Mouse (Mus musculus): ENCODE data around the gene Sco1.

Sco1 gene

DNA sequence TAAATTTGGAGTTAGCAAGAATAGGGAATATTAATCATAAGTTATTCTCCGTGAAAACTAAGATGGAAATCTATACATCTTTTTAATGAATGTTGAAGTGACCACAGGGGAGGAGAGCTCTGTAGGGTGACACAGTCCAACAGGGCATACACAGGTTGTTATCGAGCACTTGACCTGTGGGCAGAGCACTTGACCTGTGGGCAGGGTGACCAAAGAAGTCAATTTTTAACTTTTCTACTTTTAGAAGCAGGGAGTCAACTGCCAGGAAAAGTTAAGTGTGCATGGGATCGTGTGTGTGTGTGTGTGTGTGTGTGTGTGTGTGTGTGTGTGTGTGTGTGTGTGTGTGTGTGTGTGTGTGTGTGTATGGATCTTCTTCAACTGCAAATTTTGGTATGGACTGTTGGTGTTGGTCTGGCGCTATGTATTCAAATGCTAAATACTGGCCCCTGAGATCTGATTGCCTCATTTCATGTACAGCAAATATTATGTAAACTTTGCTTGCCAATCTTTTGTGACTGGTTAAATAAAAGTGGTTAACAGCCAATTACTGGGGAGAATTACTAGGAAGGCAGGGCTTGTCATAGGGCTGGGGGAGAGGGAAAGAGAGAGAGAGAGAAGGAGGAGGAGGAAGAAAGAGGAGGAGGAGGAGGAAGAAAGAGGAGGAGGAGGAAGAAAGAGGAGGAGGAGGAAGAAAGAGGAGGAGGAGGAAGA lies 17.5 kb upstream of the Sco1 start:
- TF ChIP-seq GATA4 (IDR thresholded peaks at IDR 0.05; ENCODE audit: insufficient replicate concordance, low read length), result no peak

DNA sequence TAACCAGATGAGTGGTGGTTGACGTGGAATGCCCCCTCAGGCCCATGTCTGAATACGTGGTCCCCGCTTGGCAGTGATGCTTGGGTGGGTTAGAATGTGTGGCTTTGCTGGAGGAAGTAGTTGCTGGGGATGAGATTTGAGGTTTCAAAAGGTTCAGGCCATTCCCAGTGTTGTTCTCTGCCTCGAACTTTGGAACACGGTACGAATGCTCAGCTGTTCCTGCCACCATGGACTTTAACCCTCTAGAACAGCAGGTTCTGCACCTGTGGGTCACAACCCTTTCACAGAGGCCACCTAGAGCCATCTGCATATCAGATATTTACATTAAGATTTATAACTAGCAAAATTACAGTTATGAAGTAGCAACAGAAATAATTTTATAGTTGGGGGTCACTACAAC lies 16.2 kb upstream of the Sco1 start:
- TF ChIP-seq GATA4 (IDR thresholded peaks at IDR 0.05; ENCODE audit: insufficient replicate concordance, low read length), result no peak; the same call in 1 of the 2 replicates

DNA sequence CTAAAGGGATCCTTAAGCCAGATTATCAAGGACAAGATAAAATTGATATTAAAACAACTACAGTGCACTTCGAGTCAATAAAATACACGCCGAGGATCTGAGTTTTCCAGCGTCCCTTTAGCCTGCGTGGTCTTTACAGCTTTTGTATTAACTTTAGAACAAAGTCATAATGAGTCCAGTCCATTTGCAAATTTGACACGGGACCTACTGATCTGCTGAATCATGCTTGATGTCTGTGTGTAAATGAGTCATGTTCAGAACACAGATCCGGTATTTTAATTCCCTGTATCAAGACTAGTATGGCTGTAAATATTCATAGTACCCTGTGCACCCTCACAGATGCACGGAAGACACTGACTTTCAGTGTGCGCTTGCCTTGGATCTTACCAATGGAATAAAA lies 15.6 kb upstream of the Sco1 start:
- no peak for TF ChIP-seq GATA4 (IDR thresholded peaks at IDR 0.05; ENCODE audit: insufficient replicate concordance, low read length)

DNA sequence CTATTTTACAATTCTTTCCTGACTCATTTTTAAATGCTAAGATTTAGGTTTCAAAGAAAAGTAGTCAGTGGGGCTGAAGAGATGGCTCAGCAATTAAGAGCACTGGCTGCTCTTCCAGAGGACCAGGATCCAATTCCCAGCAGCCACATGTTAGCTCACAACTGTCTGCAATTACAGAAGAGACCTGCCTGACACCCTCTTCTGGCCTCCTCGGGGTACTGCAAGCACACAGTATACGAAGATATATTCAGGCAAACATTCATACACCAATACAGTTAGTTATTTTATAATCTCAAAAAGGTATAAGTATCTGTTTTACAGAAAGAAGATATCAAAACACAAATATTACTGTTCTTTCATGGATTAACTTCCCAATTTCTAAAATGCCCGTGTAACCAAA lies 12.7 kb upstream of the Sco1 start:
- TF ChIP-seq GATA4 (IDR thresholded peaks at IDR 0.05; ENCODE audit: insufficient replicate concordance, low read length), result no peak

DNA sequence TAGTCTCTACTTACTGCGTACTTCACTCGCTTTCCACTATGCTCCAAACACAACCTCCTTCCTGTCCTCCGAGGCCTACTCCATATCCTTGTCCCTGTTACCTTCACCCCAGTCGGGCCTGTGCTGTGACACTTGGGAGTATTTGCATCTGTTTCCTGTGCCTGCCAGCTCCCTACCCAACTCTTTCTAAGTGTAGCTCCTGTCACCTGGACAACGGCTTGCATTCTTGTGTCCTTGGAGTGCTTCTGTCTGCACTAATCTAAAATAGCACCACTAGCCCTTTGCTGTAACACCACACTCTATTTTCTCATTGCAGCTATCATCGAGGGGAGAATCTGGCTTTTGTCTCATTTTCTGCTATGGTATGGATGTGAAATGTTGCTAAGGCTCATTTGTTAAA lies 12.0 kb upstream of the Sco1 start:
- no peak for TF ChIP-seq GATA4 (IDR thresholded peaks at IDR 0.05; ENCODE audit: insufficient replicate concordance, low read length)

DNA sequence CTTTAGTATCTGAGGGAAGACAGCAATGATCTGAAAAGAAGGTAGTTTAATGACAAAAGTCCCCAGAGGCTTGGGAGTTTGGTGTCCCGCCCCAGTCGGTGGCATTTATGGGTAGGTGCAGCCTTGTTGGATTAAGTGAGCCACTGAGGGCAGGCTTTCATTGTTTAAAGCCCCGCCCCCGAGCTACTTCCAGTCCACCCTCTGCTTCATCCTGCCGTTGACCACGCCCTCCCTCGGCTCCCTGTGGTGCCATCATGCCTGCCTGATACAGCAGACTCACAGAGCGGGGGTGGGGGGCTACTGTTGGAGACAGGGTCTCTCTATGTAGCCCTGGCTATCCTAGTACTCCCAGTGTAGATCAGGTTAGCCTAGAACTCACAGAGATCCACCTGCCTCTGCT lies 9.5 kb upstream of the Sco1 start:
- TF ChIP-seq GATA4 (IDR thresholded peaks at IDR 0.05; ENCODE audit: insufficient replicate concordance, low read length), result no peak

DNA sequence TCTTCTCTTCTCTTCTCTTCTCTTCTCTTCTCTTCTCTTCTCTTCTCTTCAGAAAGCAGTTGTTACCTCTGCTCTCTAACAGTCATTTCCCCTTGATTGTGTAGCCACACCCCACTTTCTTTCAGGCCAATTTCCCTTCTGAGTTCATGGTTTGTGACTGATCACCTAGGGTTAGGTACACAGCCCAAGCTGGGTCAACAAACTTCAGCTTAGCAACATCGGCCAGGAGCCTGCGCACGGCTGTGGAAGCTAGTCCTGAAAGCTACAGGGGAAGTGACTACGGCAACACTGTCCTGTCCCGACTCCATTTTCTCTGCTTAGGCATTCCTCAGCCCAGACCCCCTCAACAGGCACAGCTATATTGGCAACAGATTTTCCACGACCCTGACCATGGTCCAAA lies 7.5 kb upstream of the Sco1 start:
- TF ChIP-seq GATA4 (IDR thresholded peaks at IDR 0.05; ENCODE audit: insufficient replicate concordance, low read length), result no peak

DNA sequence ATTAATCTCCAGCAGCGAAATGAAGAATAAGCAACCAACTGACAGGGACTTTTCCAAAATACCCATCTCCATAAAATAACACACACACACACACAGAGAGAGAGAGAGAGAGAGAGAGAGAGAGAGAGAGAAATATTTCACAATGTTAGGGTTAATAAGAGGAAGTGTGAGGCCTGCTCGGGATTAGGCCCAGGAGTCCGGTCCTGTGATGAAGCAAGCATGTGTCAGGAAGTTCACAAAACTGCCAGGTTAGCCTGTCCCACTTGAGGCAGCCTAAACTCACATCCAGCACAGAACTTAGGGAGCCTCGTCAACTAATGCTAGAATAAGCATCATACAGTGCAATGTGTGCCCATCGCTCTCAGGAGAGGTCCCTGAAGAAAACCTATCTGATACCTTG lies 5.3 kb upstream of the Sco1 start:
- no peak for TF ChIP-seq GATA4 (IDR thresholded peaks at IDR 0.05; ENCODE audit: insufficient replicate concordance, low read length)

DNA sequence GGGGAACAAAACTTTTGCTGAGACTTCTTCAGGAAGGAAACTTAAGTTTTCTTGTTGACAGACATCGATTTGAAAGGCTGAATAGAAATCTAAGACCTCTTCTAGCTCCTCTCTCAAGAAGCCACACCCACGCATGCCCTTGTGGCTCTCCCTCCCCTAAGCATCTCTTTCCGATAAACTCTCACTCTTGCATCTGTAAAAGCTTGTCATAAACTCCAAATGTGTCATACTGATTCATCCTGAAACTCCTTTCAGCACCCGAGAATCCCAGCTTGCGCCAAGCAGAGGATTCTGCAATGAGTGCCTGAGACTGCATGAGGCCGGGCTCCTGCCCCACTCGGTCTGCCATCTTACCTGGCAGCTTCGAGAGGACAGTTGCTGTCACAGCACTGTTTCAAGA lies 4.0 kb upstream of the Sco1 start:
- no peak for TF ChIP-seq GATA4 (IDR thresholded peaks at IDR 0.05; ENCODE audit: insufficient replicate concordance, low read length)

DNA sequence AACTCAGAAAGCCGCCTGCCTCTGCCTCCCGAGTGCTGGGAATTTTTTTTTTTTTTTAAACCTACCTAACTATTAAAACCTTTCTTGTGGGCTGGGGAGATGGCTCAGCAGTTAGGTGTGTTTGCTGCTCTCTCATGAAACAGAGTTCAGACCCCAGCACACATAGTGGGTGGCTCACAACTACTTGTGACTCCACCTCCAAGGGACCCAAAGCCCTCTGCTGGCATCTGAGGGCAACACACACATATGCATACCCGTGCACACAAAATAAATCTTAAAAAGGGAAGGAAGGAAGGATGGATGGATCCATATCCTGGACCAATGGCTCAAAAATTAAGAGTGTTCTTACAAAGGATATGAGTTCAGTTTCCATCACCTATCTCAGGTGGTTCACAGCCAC lies 3.2 kb upstream of the Sco1 start:
- TF ChIP-seq GATA4 (IDR thresholded peaks at IDR 0.05; ENCODE audit: insufficient replicate concordance, low read length), result no peak

DNA sequence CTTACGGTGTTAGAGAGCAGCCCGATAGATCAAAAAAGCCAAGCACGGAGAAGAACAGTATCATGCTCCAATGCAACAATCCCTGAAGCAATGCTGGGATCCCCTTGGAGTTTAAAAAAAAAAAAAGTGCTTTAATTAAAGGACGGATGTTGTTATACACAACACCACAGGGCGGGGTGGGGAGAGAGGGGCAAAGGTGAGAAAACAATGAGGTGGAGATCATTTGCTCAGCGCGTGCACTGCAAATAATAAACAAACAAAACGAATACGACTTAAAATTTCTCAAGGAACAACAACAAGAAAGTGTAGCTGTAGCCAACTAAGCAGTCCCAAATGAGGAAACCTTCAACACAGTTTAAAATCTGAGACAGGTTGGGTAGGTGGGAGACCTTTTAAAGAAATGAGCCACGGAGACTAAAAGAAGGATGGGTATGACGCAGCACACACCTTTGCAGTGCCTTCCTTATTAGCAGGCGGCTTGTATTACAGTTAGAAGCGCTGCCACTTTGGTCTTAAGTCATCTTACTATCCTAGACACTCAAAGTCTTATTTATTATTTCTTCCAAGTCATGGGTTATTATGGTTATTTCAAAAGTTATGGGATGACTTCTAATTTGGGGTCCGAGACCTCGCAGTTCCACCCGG lies 672 bp upstream of the Sco1 start:
- TF ChIP-seq GATA4 (IDR thresholded peaks at IDR 0.05; ENCODE audit: insufficient replicate concordance, low read length), result no peak

DNA sequence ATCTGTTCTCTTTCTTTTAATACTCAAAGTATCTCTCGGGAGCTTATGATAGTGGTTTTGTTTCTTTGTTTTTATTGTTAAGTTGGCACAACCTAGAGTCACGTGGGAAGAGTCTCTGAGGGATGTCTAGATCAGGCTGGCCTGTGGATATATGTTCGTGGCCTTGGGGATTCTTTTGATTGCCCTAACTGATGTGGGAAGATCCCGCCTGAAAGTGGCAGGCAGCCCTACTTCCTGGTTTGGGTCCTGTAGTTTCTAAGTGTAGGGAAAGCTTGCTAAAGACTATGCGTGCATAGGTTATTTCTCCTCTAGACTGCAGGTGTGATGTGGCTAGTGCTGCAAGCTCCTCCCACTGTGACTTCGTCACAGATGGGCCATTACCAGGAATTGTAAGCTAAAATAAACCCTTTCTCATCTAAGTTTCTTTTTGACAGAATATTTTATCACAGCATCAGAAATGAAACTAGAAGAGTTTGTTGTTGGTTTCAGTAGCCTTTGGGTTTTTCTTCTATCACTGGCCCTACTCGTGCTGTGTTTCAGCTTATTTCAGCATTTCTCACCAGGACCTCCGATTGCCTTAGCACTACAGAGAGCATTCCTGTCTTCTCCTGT lies 2.4 kb downstream of the Sco1 start:
- no peak for TF ChIP-seq GATA4 (IDR thresholded peaks at IDR 0.05; ENCODE audit: insufficient replicate concordance, low read length)

DNA sequence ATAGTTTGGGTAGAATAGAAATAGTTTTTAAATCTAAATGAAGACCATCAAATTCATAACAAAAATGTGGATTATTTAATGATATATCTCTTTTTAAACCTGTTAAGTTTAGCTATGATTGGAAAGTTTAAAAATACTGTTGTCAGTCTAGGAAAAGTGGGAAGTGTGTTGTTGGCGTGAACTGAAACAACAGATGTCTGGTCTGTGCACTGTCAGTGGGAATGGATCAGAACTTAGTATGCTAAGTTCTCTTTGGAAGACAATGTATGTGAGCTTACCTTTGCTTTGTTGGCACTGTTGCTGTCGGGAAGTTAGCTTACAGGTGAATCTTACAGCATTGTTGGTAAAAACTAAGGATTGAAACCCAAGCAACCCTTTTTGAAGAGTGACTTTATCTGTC lies 8.8 kb downstream of the Sco1 start:
- TF ChIP-seq GATA4 (IDR thresholded peaks at IDR 0.05; ENCODE audit: insufficient replicate concordance, low read length), result no peak

DNA sequence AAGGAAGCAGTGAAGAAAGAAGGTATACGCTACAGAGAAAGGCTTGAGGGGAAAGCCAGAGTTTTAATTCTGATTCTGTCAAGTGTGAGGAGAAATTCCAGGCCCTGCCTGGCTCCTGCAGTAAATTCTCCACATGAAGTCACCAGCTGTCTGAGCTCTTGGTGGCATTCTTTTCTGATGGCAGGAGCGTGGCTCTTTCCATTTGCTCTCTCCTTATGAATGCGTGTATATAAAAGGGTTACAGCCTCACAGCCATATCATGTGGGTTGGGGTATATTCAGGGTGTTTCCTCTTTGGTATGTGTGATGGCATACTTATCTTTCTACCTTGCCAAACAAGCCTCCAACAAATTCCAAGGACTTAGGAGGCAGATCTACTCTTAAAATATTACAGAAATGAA lies 10.3 kb downstream of the Sco1 start:
- no peak for TF ChIP-seq GATA4 (IDR thresholded peaks at IDR 0.05; ENCODE audit: insufficient replicate concordance, low read length)

DNA sequence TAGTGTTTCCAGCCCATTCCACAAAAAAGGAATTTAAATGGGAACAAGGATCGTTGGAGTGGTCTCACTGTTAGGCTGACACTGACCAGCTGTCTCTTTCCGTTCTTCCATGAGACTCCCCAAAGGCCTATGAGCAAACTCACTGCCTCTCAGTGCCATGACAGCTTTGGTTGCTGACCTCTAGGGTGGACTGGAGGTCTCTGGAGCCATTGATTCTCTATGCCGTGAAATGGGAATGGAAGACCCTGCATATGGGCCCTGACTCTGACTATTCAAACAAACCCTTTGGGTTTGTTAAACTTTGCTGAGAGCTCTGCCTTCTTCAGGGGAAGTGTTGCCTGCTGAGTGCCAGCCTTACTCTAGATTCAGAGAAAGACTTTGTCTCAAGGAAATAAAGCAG lies 15.3 kb downstream of the Sco1 start:
- TF ChIP-seq GATA4 (IDR thresholded peaks at IDR 0.05; ENCODE audit: insufficient replicate concordance, low read length), result no peak

DNA sequence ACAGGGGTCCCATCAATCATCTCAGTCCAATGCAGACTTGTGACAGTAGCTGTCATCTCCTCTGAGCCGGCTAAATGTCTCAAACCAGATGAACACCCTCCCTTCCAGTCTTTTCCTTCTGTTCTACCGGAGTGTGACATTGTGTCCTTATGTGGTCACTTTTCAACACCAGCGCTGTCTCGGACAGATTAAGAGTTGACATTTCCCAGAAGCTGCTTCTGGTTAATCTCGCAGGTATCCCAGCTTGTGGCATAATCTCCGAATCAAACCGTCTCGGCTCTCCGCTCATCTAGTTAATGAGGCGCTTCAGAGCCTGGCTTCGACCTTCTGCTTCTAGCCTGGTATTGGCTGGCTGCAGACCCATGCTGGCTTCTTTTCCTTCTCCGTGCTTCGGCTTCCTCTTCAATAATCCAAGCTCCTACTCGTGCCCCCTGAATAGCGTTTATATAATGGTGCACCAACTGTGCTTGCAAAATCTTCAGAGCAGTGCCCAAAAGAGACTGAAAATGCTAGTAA lies 20.2 kb downstream of the Sco1 start:
- TF ChIP-seq GATA4 (IDR thresholded peaks at IDR 0.05; ENCODE audit: insufficient replicate concordance, low read length), result no peak

Measured in liver, adult (tissue).